Mouse (Mus musculus) bone marrow, adult 2 months (tissue): Measurements from ENCODE around the gene Asmt.

Source experiments
- CTCF ChIP-seq: fragments of 200-500 bp; IDR thresholded peaks from 2 replicates; pipeline ENCODE4 v1.5.1; 2011; ENCODE audit warnings: low read length, control low read depth; ENCODE audit not compliant: control insufficient read depth, insufficient read depth
- POLR2A ChIP-seq: fragments of 200-500 bp; IDR thresholded peaks from 2 replicates; pipeline ENCODE4 v1.6.1; 2011; ENCODE audit warnings: low read depth, mild to moderate bottlenecking, control low read depth, low read length, borderline replicate concordance; ENCODE audit not compliant: control insufficient read depth

DNA sequence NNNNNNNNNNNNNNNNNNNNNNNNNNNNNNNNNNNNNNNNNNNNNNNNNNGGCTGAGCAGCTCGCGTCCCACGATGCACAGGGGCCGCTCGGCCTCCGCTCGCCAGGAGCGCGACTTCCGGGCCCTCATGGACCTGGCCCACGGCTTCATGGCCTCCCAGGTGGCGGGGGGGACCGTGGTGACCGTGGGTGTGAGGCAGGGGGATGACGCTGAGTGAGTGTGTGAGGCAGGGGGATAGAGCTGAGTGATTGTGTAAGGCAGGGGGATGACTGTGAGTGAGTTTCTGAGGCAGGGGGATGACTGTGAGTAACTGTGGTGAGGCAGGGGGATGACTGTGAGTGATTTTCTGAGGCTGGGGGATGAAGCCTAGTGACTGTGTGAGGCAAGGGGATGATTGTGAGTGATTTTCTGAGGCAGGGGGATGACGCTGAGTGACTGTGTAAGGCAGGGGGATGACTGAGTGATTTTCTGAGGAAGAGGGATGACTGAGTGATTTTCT, at the start of gene Asmt:
- TF ChIP-seq CTCF = no peak
- TF ChIP-seq POLR2A = no peak
